Mouse (Mus musculus) liver, adult 2 months (tissue): Measurements from ENCODE around the gene Auts2.

Source experiments
- CTCF ChIP-seq: fragments of 200-500 bp; IDR thresholded peaks from 2 replicates; pipeline ENCODE4 v1.5.1; 2011; ENCODE audit warnings: low read depth, low read length, control low read depth
- POLR2A ChIP-seq: fragments of 200-500 bp; IDR thresholded peaks from 2 replicates; pipeline ENCODE4 v1.6.1; 2011; ENCODE audit warnings: low read length, control low read depth; ENCODE audit not compliant: insufficient read depth; ENCODE audit errors: extremely low read depth

GRCm38 (mm10) chr5:131557591-131558385 is 985.4 kb downstream of the Auts2 start:
- no peak for TF ChIP-seq CTCF
- TF ChIP-seq POLR2A, result no peak
